Mouse (Mus musculus) fat pad, adult 2 months (tissue): Measurements from ENCODE around the gene Olfr933.

ENCODE experiments used
- DNase-seq: peaks from one replicate; pipeline ENCODE4 v3.0.0-alpha.2; 2011; ENCODE audit warnings: low read depth, low spot score; ENCODE audit errors: extremely low read depth

The Olfr933 gene

DNA sequence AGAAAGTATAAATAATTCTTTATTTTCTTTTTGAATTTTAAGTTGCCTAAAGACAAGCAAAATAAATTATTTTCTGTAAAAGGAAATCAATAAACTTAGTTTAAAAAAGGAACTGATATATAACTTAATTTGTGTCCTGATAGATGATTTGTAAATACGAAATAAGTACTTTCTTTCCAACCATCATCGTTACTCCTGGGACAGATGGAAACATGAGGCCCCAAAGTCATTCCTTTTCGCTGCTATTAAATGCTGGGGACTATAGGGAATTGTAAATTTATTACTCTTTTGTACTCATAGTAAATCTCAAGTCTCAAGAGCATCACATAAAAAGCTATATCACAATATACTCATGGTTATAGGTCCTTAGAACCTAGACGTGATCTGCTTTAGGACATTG lies at the start of gene Olfr933:
Olfr933 (plus strand) TSS at position 301 of the 400 bp plus-strand sequence.
- DNase-seq, result no peak

DNA sequence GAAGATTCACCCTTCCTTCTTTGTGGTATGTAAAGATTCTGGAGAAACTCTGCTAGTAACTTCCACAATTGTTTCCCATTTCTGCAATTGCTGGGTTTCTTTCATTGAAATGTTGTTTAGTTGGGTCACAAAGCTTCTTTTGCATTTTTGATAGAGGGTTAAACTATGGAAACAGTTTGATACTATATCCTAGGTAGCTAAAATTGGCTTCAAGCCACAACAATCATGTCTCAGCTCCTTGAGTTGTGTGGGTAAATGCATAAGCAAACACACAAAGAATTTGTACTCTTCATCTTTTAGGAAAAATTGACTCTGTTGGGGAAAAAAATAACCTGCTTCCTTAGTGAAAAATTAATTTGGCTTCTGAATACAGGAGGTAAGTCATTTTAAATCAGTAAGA lies 42.6 kb upstream of the Olfr933 start, which contains the start of gene Olfr930:
Olfr930 (plus strand) TSS at position 301 of the 400 bp plus-strand sequence.
- DNase-seq, result no peak

DNA sequence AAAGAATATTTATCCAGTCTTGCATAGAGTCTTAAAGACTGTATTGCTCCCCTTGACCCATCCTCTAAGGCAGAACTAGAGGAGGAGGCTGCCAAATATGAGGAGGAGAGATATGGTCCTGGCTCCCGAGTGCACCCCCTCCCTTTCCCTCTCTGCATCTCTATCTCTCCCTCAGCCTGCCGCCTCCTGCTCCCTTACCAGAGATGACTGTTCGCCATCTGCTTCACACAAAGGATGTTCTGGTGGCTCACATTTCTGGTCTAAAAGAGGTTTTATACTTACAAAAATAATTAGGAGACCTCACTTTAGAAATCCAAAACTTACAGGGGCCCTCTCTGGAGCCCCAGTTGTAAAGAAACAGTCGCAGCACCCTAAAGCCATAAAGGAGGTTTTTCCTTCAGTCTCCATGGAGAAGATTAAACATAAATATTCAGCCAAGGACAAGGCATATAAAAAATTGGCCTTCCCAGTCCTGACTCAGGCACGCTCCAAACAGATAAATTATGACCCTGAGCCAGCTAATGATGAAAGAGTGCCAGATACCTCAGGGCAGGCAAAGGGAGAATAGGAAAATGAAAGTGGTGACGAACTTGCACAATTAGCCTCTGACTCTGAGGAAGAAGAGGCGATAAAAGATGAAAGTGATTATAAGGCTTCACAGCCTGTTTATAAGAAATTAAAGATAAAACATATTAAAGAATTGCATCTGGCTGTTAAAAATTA lies 18.6 kb upstream of the Olfr933 start:
- DNase-seq, result no peak

DNA sequence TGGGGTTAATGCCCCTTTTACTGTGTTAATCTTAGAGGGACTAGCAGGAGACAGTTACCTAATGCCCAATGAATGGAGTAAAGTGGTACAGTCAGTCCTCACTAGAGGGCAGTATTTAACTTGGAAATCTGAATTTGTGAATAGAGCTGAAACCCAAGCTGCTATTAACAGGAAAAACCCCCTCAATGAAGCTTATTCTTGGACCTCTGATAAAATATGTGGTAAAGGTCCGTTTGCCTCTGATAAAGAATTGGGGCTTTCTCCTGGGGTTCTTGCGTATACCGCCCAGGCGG lies 18.0 kb upstream of the Olfr933 start:
- no peak for DNase-seq

DNA sequence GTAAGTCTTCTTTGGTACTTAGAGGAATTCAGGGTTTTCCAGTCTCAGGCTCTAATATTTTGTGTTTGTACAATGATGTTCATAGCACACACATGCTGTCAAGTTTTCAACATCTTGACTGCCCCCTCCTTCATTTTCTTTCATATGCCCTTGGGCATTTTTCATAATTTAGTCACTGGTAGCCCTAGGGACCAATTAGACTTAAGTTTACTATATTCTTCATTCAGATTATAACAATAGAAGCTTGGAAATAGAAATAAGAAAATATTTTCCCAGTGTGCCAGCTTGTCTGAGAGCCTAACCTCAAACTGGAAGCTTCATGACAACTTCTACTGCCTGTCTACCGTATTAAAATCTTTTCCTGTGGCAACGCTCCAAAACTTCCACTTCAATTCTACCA lies 16.1 kb downstream of the Olfr933 start, which contains the start of gene Olfr934:
Olfr934 (minus strand) TSS at position 101 of the 400 bp plus-strand sequence.
- no peak for DNase-seq

DNA sequence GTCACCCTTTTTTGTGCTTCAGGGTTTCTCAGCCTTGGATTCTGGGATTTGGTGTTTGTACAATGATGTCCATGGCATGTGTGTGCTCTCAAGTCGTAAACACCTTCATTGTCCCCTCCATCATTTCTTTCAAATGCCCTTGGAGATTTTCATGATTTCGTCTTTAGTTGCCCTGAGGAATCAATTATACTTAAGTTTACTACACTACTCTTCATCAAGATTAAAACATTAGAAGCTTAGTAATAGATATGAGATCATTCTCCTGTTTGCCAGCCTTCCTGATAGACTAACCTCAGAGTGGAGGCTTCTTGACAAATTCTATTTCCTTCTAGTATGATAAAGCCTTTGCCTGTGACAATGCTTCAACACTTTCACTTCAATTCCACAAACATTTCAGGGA lies 27.5 kb downstream of the Olfr933 start, which contains the start of gene Olfr935:
Olfr935 (minus strand) TSS at position 101 of the 400 bp plus-strand sequence.
- no peak for DNase-seq

DNA sequence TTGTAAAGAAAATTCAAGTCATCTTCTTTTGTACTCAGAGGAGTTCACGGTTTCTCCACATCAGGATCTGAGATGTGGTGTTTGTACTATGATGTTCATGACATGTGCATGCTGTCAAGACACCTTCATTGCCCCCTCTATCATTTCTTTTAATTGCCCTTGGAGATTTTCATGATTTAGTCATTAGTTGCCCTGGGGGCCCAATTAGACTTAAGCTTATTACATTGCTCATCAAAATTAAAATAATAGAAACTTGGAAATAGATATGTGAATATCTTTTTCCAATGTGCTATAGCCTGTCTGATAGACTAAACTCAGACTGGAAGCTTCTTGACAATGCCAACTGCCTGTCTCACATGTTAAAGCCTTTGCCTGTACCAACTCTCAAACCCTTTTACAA lies 51.2 kb downstream of the Olfr933 start, which contains the start of gene Olfr146:
Olfr146 (minus strand) TSS at position 101 of the 400 bp plus-strand sequence.
- DNase-seq, result no peak
